Mouse (Mus musculus) neural tube, embryonic 15.5 days (tissue): ENCODE measurements at regions not wholly inside any gene's neighbourhood (a gene's known extent, or its start where the extent isn't known, plus 50 kb on each side); places are given as distances from the start of the nearest gene placed in this dataset.

ENCODE experiments used
- ATAC-seq: fragments of 200-750 bp; cut with Nextera tagmentation; 2 replicates; pipeline ENCODE4 v1.8.0; 2017; ENCODE audit warnings: mild to moderate bottlenecking, moderate TSS enrichment, moderate library complexity; ENCODE audit not compliant: low FRiP score
- H3K27ac ChIP-seq: fragments of 300-500 bp; sonication (generic); replicated peaks from 2 replicates; pipeline ENCODE4 v1.5.1; 2015; ENCODE audit warnings: mild to moderate bottlenecking, inconsistent platforms
- H3K27me3 ChIP-seq: fragments of 300-500 bp; sonication (generic); replicated peaks from 2 replicates; pipeline ENCODE4 v1.6.1; 2015; ENCODE audit warnings: inconsistent platforms
- H3K36me3 ChIP-seq: fragments of 300-500 bp; sonication (generic); 2 replicates; pipeline ENCODE4 v1.6.1; 2015; ENCODE audit warnings: inconsistent platforms
- H3K4me1 ChIP-seq: fragments of 300-500 bp; sonication (generic); 2 replicates; pipeline ENCODE4 v1.6.1; 2015; ENCODE audit warnings: inconsistent platforms
- H3K4me2 ChIP-seq: fragments of 300-500 bp; sonication (generic); 2 replicates; pipeline ENCODE4 v1.6.1; 2015; ENCODE audit warnings: inconsistent platforms, mild to moderate bottlenecking, moderate library complexity
- H3K4me3 ChIP-seq: fragments of 300-500 bp; sonication (generic); replicated peaks from 2 replicates; pipeline ENCODE4 v1.5.1; 2015; ENCODE audit warnings: mild to moderate bottlenecking, inconsistent platforms
- H3K9ac ChIP-seq: fragments of 300-500 bp; sonication (generic); replicated peaks from 2 replicates; pipeline ENCODE4 v1.6.1; 2015; ENCODE audit warnings: mild to moderate bottlenecking, inconsistent platforms
- H3K9me3 ChIP-seq: fragments of 300-500 bp; sonication (generic); replicated peaks from 2 replicates; pipeline ENCODE4 v1.6.1; 2016; ENCODE audit warnings: inconsistent platforms
- WGBS: fragments of 180-500 bp; shearing (Covaris S2); methylation state at CpG from one replicate; pipeline ENCODE4 v1.1.7; 2015; ENCODE audit warnings: mixed read lengths; 5-methylcytosine and 5-hydroxymethylcytosine counted together

- no peak overlapping the region for H3K4me3 ChIP-seq
- 22% methylated on average over 6 of the region's 6 CpGs for WGBS
Measured at GRCm38 (mm10) chr12:77739047-77739760, 454.8 kb upstream of the Gm6657 start.

GRCm38 (mm10) chr12:77742716-77743115 is 451.3 kb upstream of the Gm6657 start:
- H3K36me3 ChIP-seq, result no peaks in the 10 kb centered on the region
- H3K4me3 ChIP-seq, result no peak overlapping the region
- H3K9ac ChIP-seq, result no peak overlapping the region
- H3K4me2 ChIP-seq, result no peak overlapping the region
- no peaks in the 10 kb centered on the region for H3K27me3 ChIP-seq
- H3K9me3 ChIP-seq, result no peaks in the 10 kb centered on the region
- no peak overlapping the region for H3K27ac ChIP-seq
- H3K4me1 ChIP-seq, result peaks cover 9% of the 10 kb centered on the region
- peak; percentile 77 for ATAC-seq
- 22% methylated on average over 3 of the region's 3 CpGs for WGBS

More at GRCm38 (mm10) chr12:77739047-77739760, 454.8 kb upstream of the Gm6657 start:
- H3K4me1 ChIP-seq, result peaks cover 9% of the 10 kb centered on the region
- H3K9me3 ChIP-seq, result no peaks in the 10 kb centered on the region
- H3K36me3 ChIP-seq, result no peaks in the 10 kb centered on the region
- peak overlapping the region; percentile 56 for H3K27ac ChIP-seq
- H3K9ac ChIP-seq, result no peak overlapping the region
- H3K27me3 ChIP-seq, result no peaks in the 10 kb centered on the region
- H3K4me2 ChIP-seq, result no peak overlapping the region
- ATAC-seq, result peak; percentile 79

GRCm38 (mm10) chr12:77749438-77750007 is 444.5 kb upstream of the Gm6657 start:
- H3K36me3 ChIP-seq, result no peaks in the 10 kb centered on the region
- no peak overlapping the region for H3K4me2 ChIP-seq
- H3K27me3 ChIP-seq, result no peaks in the 10 kb centered on the region
- WGBS, result 74% methylated on average over 3 of the region's 3 CpGs
- H3K9ac ChIP-seq, result no peak overlapping the region
- H3K9me3 ChIP-seq, result 0 out of 2 replicates have a peak, but pooled peaks cover 3% of the 10 kb centered on the region
- H3K4me1 ChIP-seq, result 0 out of 2 replicates have a peak, but pooled peaks cover 2% of the 10 kb centered on the region
- no peak overlapping the region for H3K27ac ChIP-seq
- no peak overlapping the region for H3K4me3 ChIP-seq
- ATAC-seq, result peak; percentile 72

GRCm38 (mm10) chr12:77752181-77752580 is 441.9 kb upstream of the Gm6657 start:
- WGBS, result 87% methylated on average over 5 of the region's 5 CpGs
- ATAC-seq, result no peak
- no peak overlapping the region for H3K4me2 ChIP-seq
- H3K4me1 ChIP-seq, result 0 out of 2 replicates have a peak, but pooled peaks cover 2% of the 10 kb centered on the region
- no peaks in the 10 kb centered on the region for H3K36me3 ChIP-seq
- no peaks in the 10 kb centered on the region for H3K27me3 ChIP-seq
- H3K4me3 ChIP-seq, result no peak overlapping the region
- H3K9ac ChIP-seq, result no peak overlapping the region
- no peak overlapping the region for H3K27ac ChIP-seq
- 0 out of 2 replicates have a peak, but pooled peaks cover 3% of the 10 kb centered on the region for H3K9me3 ChIP-seq

GRCm38 (mm10) chr12:77756021-77756420 is 438.0 kb upstream of the Gm6657 start:
- no peaks in the 10 kb centered on the region for H3K36me3 ChIP-seq
- WGBS, result 81% methylated on average over 7 of the region's 7 CpGs
- H3K9me3 ChIP-seq, result no peaks in the 10 kb centered on the region
- no peak overlapping the region for H3K4me2 ChIP-seq
- H3K4me3 ChIP-seq, result no peak overlapping the region
- no peak overlapping the region for H3K27ac ChIP-seq
- no peak for ATAC-seq
- H3K9ac ChIP-seq, result no peak overlapping the region
- H3K4me1 ChIP-seq, result no peaks in the 10 kb centered on the region
- H3K27me3 ChIP-seq, result no peaks in the 10 kb centered on the region

- Histone ChIP-seq H3K4me3 (no peak overlapping the region), H3K27me3 (no peaks in the 10 kb centered on the region), H3K36me3 (no peaks in the 10 kb centered on the region), H3K9me3 (no peaks in the 10 kb centered on the region), H3K9ac (no peak overlapping the region), H3K4me2 (no peak overlapping the region), H3K4me1 (peaks cover 8% of the 10 kb centered on the region; the same call in 1 of the 2 replicates), H3K27ac (no peak overlapping the region)
- no peak for ATAC-seq
- WGBS, result 68% methylated on average over 3 of the region's 3 CpGs
Measured at GRCm38 (mm10) chr12:77760976-77761375, 433.1 kb upstream of the Gm6657 start.

GRCm38 (mm10) chr12:77776011-77776546 is 418.0 kb upstream of the Gm6657 start:
- ATAC-seq, result peak; percentile 50; the same call in 1 of the 2 replicates
- H3K27ac ChIP-seq, result peak overlapping the region; percentile 23; the same call in 1 of the 2 replicates
- no peak overlapping the region for H3K4me3 ChIP-seq

GRCm38 (mm10) chr12:77776755-77777154 is 417.3 kb upstream of the Gm6657 start:
- Histone ChIP-seq H3K9ac (no peak overlapping the region), H3K27ac (0 out of 2 replicates have a peak overlapping the region, but pooled peaks have one; percentile 23), H3K36me3 (no peaks in the 10 kb centered on the region), H3K9me3 (no peaks in the 10 kb centered on the region), H3K4me1 (peaks cover 34% of the 10 kb centered on the region), H3K4me2 (no peak overlapping the region), H3K4me3 (no peak overlapping the region), H3K27me3 (no peaks in the 10 kb centered on the region)
- 77% methylated on average over 8 of the region's 8 CpGs for WGBS
- no peak for ATAC-seq

More at GRCm38 (mm10) chr12:77776011-77776546, 418.0 kb upstream of the Gm6657 start:
- Histone ChIP-seq H3K4me1 (peaks cover 29% of the 10 kb centered on the region), H3K4me2 (no peak overlapping the region), H3K9ac (0 out of 2 replicates have a peak overlapping the region, but pooled peaks have one; percentile 10), H3K36me3 (no peaks in the 10 kb centered on the region), H3K9me3 (no peaks in the 10 kb centered on the region), H3K27me3 (no peaks in the 10 kb centered on the region)
- 46% methylated on average over 6 of the region's 6 CpGs for WGBS

GRCm38 (mm10) chr12:77780885-77781698 is 412.9 kb upstream of the Gm6657 start:
- WGBS, result 33% methylated on average over 20 of the region's 20 CpGs
- peak overlapping the region; percentile 35 for H3K4me2 ChIP-seq
- no peaks in the 10 kb centered on the region for H3K36me3 ChIP-seq
- H3K9me3 ChIP-seq, result no peaks in the 10 kb centered on the region
- peak; percentile 63; the same call in 1 of the 2 replicates for ATAC-seq
- H3K27ac ChIP-seq, result peak overlapping the region; percentile 67
- H3K4me3 ChIP-seq, result peak overlapping the region; percentile 15; the same call in 1 of the 2 replicates
- peaks cover 36% of the 10 kb centered on the region for H3K4me1 ChIP-seq
- H3K9ac ChIP-seq, result no peak overlapping the region
- no peaks in the 10 kb centered on the region for H3K27me3 ChIP-seq

- Histone ChIP-seq H3K4me1 (peaks cover 20% of the 10 kb centered on the region), H3K4me3 (no peak overlapping the region), H3K4me2 (no peak overlapping the region), H3K27me3 (no peaks in the 10 kb centered on the region), H3K9ac (no peak overlapping the region), H3K27ac (no peak overlapping the region), H3K36me3 (no peaks in the 10 kb centered on the region), H3K9me3 (no peaks in the 10 kb centered on the region)
- 53% methylated on average over 9 of the region's 9 CpGs for WGBS
- no peak for ATAC-seq
Measured at GRCm38 (mm10) chr12:77783909-77784308, 410.1 kb upstream of the Gm6657 start.

- Histone ChIP-seq H3K4me3 (no peak overlapping the region), H3K4me1 (peaks cover 25% of the 10 kb centered on the region), H3K27ac (no peak overlapping the region), H3K36me3 (no peaks in the 10 kb centered on the region), H3K4me2 (no peak overlapping the region), H3K9ac (no peak overlapping the region), H3K9me3 (no peaks in the 10 kb centered on the region), H3K27me3 (no peaks in the 10 kb centered on the region)
- 76% methylated on average over 6 of the region's 6 CpGs for WGBS
- no peak for ATAC-seq
Measured at GRCm38 (mm10) chr12:77785647-77786046, 408.4 kb upstream of the Gm6657 start.
